Mouse (Mus musculus) liver, postnatal 0 days (tissue): Measurements from ENCODE around the gene Sall2.

Source experiments
- CTCF ChIP-seq: sonication (generic); IDR thresholded peaks from 2 replicates; pipeline ENCODE4 v1.5.1; 2016; ENCODE audit warnings: antibody characterized with exemption, low read depth
- EP300 ChIP-seq: IDR thresholded peaks from 2 replicates; pipeline ENCODE4 v1.6.1; 2016; ENCODE audit warnings: antibody characterized with exemption, low read depth, mild to moderate bottlenecking

- TF ChIP-seq CTCF (0 out of 2 replicates have a peak, but pooled peaks have one; percentile 21), EP300 (peak; percentile 29; the same call in 1 of the 2 replicates)
Measured at GRCm38 (mm10) chr14:52304644-52305271, 23.8 kb downstream of the Sall2 start, which contains the start of gene Mettl3.
